Mouse (Mus musculus) lung, embryonic 15.5 days (tissue): ENCODE data around the gene Maip1. TPM values are rescaled to one million over a fixed set of nuclear protein-coding genes. Genes with fewer than 3 reads are reported as not detected.
A peak's percentile ranks its signal among the peaks of the same experiment; 100 is the strongest.

ENCODE experiments used
- ATAC-seq: fragments of 200-750 bp; cut with Nextera tagmentation; 2 replicates; pipeline ENCODE4 v1.8.0; 2017; ENCODE audit warnings: moderate number of reproducible peaks, borderline replicate concordance; ENCODE audit not compliant: low FRiP score, low TSS enrichment; ENCODE audit errors: extremely low read depth
- H3K27ac ChIP-seq: fragments of 300-500 bp; sonication (generic); 2 replicates; pipeline ENCODE4 v1.5.1; 2015; ENCODE audit warnings: moderate library complexity, mild to moderate bottlenecking, inconsistent platforms
- H3K27me3 ChIP-seq: fragments of 300-500 bp; sonication (generic); 2 replicates; pipeline ENCODE4 v1.6.1; 2015; ENCODE audit warnings: inconsistent platforms
- H3K36me3 ChIP-seq: fragments of 300-500 bp; sonication (generic); 2 replicates; pipeline ENCODE4 v1.6.1; 2015; ENCODE audit warnings: inconsistent platforms
- H3K4me1 ChIP-seq: fragments of 300-500 bp; sonication (generic); 2 replicates; pipeline ENCODE4 v1.6.1; 2015; ENCODE audit warnings: inconsistent platforms
- H3K4me2 ChIP-seq: fragments of 300-500 bp; sonication (generic); 2 replicates; pipeline ENCODE4 v1.6.1; 2015; ENCODE audit warnings: inconsistent platforms, mild to moderate bottlenecking, moderate library complexity
- H3K4me3 ChIP-seq: fragments of 300-500 bp; sonication (generic); 2 replicates; pipeline ENCODE4 v1.5.1; 2015; ENCODE audit warnings: mild to moderate bottlenecking, inconsistent platforms
- H3K9ac ChIP-seq: fragments of 300-500 bp; sonication (generic); 2 replicates; pipeline ENCODE4 v1.6.1; 2015; ENCODE audit warnings: inconsistent platforms
- H3K9me3 ChIP-seq: fragments of 300-500 bp; sonication (generic); 2 replicates; pipeline ENCODE4 v1.6.1; 2016; ENCODE audit warnings: inconsistent platforms
- WGBS: fragments of 180-500 bp; shearing (Covaris S2); methylation state at CpG from one replicate; pipeline ENCODE4 v1.1.7; 2015; 5-methylcytosine and 5-hydroxymethylcytosine counted together
- polyA plus RNA-seq: library from polyadenylated mRNA; unstranded; fragments of >200 nt; fragmentation: Nextera tagmentation; extraction: Ambion mirVana; gene quantifications from 2 replicates; pipeline ENCODE4 v1.2.1, GENCODE M21; 2015

The Maip1 gene
- 17.2 and 17.8 TPM in 2 replicates for polyA plus RNA-seq

- H3K4me1 ChIP-seq: peaks cover 25% of the 10 kb centered on the region
- no peaks in the 10 kb centered on the region for H3K27me3 ChIP-seq
- H3K9me3 ChIP-seq: no peaks in the 10 kb centered on the region
- under 1% methylated on average over 72 of the region's 72 CpGs for WGBS
- H3K36me3 ChIP-seq: no peaks in the 10 kb centered on the region
- peak; percentile 91 for ATAC-seq
- H3K9ac ChIP-seq: peak within 1 kb of the TSS; percentile 89
- peak within 1 kb of the TSS; percentile 80 for H3K4me3 ChIP-seq
- peak within 1 kb of the TSS; percentile 57 for H3K4me2 ChIP-seq
- peak within 1 kb of the TSS; percentile 95 for H3K27ac ChIP-seq
Measured at GRCm38 (mm10) chr1:57406187-57407151, at the start of gene Maip1, which contains the start of gene Tyw5. Gene Maip1 (plus strand): TSS chr1:57406328. Gene Tyw5 (minus strand): TSS chr1:57407101.

- no peak overlapping the region for H3K4me2 ChIP-seq
- H3K9ac ChIP-seq: no peak overlapping the region
- no peak overlapping the region for H3K4me3 ChIP-seq
- H3K36me3 ChIP-seq: no peaks in the 10 kb centered on the region
- 78% methylated on average over 5 of the region's 5 CpGs for WGBS
- H3K4me1 ChIP-seq: no peaks in the 10 kb centered on the region
- H3K9me3 ChIP-seq: no peaks in the 10 kb centered on the region
- no peak for ATAC-seq
- H3K27ac ChIP-seq: no peak overlapping the region
- H3K27me3 ChIP-seq: no peaks in the 10 kb centered on the region
Measured at GRCm38 (mm10) chr1:57358546-57358945, 47.6 kb upstream of the Maip1 start.

- WGBS: 90% methylated on average over 3 of the region's 3 CpGs
- Histone ChIP-seq H3K4me1 (no peaks in the 10 kb centered on the region), H3K27me3 (no peaks in the 10 kb centered on the region), H3K9me3 (no peaks in the 10 kb centered on the region), H3K36me3 (no peaks in the 10 kb centered on the region), H3K4me2 (no peak overlapping the region), H3K9ac (no peak overlapping the region), H3K4me3 (no peak overlapping the region), H3K27ac (no peak overlapping the region)
- no peak for ATAC-seq
Measured at GRCm38 (mm10) chr1:57367446-57367845, 38.7 kb upstream of the Maip1 start.

- Histone ChIP-seq H3K4me2 (no peak overlapping the region), H3K4me3 (no peak overlapping the region), H3K27ac (no peak overlapping the region), H3K9me3 (no peaks in the 10 kb centered on the region), H3K27me3 (no peaks in the 10 kb centered on the region), H3K9ac (no peak overlapping the region), H3K36me3 (no peaks in the 10 kb centered on the region), H3K4me1 (no peaks in the 10 kb centered on the region)
- no peak for ATAC-seq
- 79% methylated on average over 4 of the region's 4 CpGs for WGBS
Measured at GRCm38 (mm10) chr1:57369111-57369510, 37.0 kb upstream of the Maip1 start.

- no peak for ATAC-seq
- H3K4me3 ChIP-seq: no peak overlapping the region
- no peak overlapping the region for H3K9ac ChIP-seq
- no peak overlapping the region for H3K4me2 ChIP-seq
- H3K36me3 ChIP-seq: no peaks in the 10 kb centered on the region
- no peaks in the 10 kb centered on the region for H3K4me1 ChIP-seq
- no peak overlapping the region for H3K27ac ChIP-seq
- H3K9me3 ChIP-seq: no peaks in the 10 kb centered on the region
- 48% methylated on average over 4 of the region's 4 CpGs for WGBS
- no peaks in the 10 kb centered on the region for H3K27me3 ChIP-seq
Measured at GRCm38 (mm10) chr1:57370451-57370850, 35.7 kb upstream of the Maip1 start.

- Histone ChIP-seq H3K9me3 (no peaks in the 10 kb centered on the region), H3K27ac (no peak overlapping the region), H3K4me1 (peaks cover 8% of the 10 kb centered on the region), H3K36me3 (no peaks in the 10 kb centered on the region), H3K4me2 (no peak overlapping the region), H3K27me3 (no peaks in the 10 kb centered on the region), H3K9ac (no peak overlapping the region), H3K4me3 (no peak overlapping the region)
- 92% methylated on average over 2 of the region's 2 CpGs for WGBS
- no peak for ATAC-seq
Measured at GRCm38 (mm10) chr1:57375276-57375675, 30.9 kb upstream of the Maip1 start.

GRCm38 (mm10) chr1:57376806-57377205, 29.3 kb upstream of the Maip1 start:
- Histone ChIP-seq H3K4me1 (peaks cover 8% of the 10 kb centered on the region), H3K4me3 (peak overlapping the region; percentile 99), H3K27me3 (no peaks in the 10 kb centered on the region), H3K9ac (0 out of 2 replicates have a peak overlapping the region, but pooled peaks have one; percentile 34), H3K9me3 (no peaks in the 10 kb centered on the region), H3K27ac (peak overlapping the region; percentile 38; the same call in 1 of the 2 replicates), H3K36me3 (no peaks in the 10 kb centered on the region), H3K4me2 (peak overlapping the region; percentile 89)
- ATAC-seq: no peak
- WGBS: 55% methylated on average over 6 of the region's 6 CpGs

GRCm38 (mm10) chr1:57377376-57378341, 28.5 kb upstream of the Maip1 start, which contains the start of gene 1700066M21Rik:
Gene 1700066M21Rik (plus strand): TSS chr1:57377620.
- under 1% methylated on average over 70 of the region's 81 CpGs for WGBS
- Histone ChIP-seq H3K27ac (peak within 1 kb of the TSS; percentile 84), H3K36me3 (no peaks in the 10 kb centered on the region), H3K9ac (peak within 1 kb of the TSS; percentile 90), H3K4me1 (peaks cover 8% of the 10 kb centered on the region), H3K4me3 (peak within 1 kb of the TSS; percentile 99), H3K9me3 (no peaks in the 10 kb centered on the region), H3K27me3 (no peaks in the 10 kb centered on the region), H3K4me2 (peak within 1 kb of the TSS; percentile 89)
- peak; percentile 97 for ATAC-seq

GRCm38 (mm10) chr1:57386519-57386918, 19.6 kb upstream of the Maip1 start:
- ATAC-seq: no peak
- no peaks in the 10 kb centered on the region for H3K27me3 ChIP-seq

GRCm38 (mm10) chr1:57387876-57388275, 18.3 kb upstream of the Maip1 start:
- no peaks in the 10 kb centered on the region for H3K27me3 ChIP-seq
- ATAC-seq: no peak
- peaks cover 22% of the 10 kb centered on the region for H3K36me3 ChIP-seq
- no peak overlapping the region for H3K9ac ChIP-seq
- no peaks in the 10 kb centered on the region for H3K9me3 ChIP-seq
- H3K4me3 ChIP-seq: no peak overlapping the region
- H3K4me2 ChIP-seq: no peak overlapping the region
- H3K27ac ChIP-seq: no peak overlapping the region
- no peaks in the 10 kb centered on the region for H3K4me1 ChIP-seq
- 72% methylated on average over 2 of the region's 2 CpGs for WGBS

More at GRCm38 (mm10) chr1:57386519-57386918, 19.6 kb upstream of the Maip1 start:
- H3K4me1 ChIP-seq: no peaks in the 10 kb centered on the region
- H3K9ac ChIP-seq: no peak overlapping the region
- H3K4me2 ChIP-seq: no peak overlapping the region
- no peak overlapping the region for H3K4me3 ChIP-seq
- no peak overlapping the region for H3K27ac ChIP-seq
- H3K36me3 ChIP-seq: peaks cover 18% of the 10 kb centered on the region
- H3K9me3 ChIP-seq: no peaks in the 10 kb centered on the region

- ATAC-seq: no peak
- no peaks in the 10 kb centered on the region for H3K9me3 ChIP-seq
- H3K27ac ChIP-seq: no peak overlapping the region
- no peak overlapping the region for H3K4me3 ChIP-seq
- WGBS: 85% methylated on average over 8 of the region's 8 CpGs
- H3K36me3 ChIP-seq: peaks cover 28% of the 10 kb centered on the region
- no peaks in the 10 kb centered on the region for H3K4me1 ChIP-seq
- H3K27me3 ChIP-seq: no peaks in the 10 kb centered on the region
- H3K9ac ChIP-seq: no peak overlapping the region
- no peak overlapping the region for H3K4me2 ChIP-seq
Measured at GRCm38 (mm10) chr1:57388402-57389155, 17.5 kb upstream of the Maip1 start.
